Mouse (Mus musculus): ENCODE results near the gene 2210016F16Rik. TPM values are rescaled to one million over a fixed set of nuclear protein-coding genes. Genes with fewer than 3 reads are reported as not detected.

Gene 2210016F16Rik
- total and polyA plus RNA-seq, 3 experiments = 0.51 to 5.3 TPM; not detected in 1

GRCm38 (mm10) chr13:58387948-58388347, 2.9 kb upstream of the 2210016F16Rik start:
- no peak overlapping the region for H3K27ac ChIP-seq (ENCODE audit: insufficient read depth, low read depth)
- H3K9ac ChIP-seq (ENCODE audit: insufficient read depth, low read depth) = no peak overlapping the region
- TF ChIP-seq HCFC1 (IDR thresholded peaks at IDR 0.05; ENCODE audit: low read depth, low read length) (no peak), TCF12 (IDR thresholded peaks at IDR 0.05; ENCODE audit: low read depth, low read length) (0 out of 2 replicates have a peak, but pooled peaks have one; percentile 19), POLR2AphosphoS2 (IDR thresholded peaks at IDR 0.05; ENCODE audit: low read depth, low read length) (peak; percentile 87), MXI1 (IDR thresholded peaks at IDR 0.05; ENCODE audit: low read depth, low read length) (no peak), RAD21 (IDR thresholded peaks at IDR 0.05; ENCODE audit: low read depth, low read length) (peak; percentile 48), MYC (IDR thresholded peaks at IDR 0.05; ENCODE audit: low read depth, low read length) (0 out of 2 replicates have a peak, but pooled peaks have one; percentile 55), CHD2 (IDR thresholded peaks at IDR 0.05; ENCODE audit: low read length) (no peak), CHD1 (IDR thresholded peaks at IDR 0.05; ENCODE audit: low read depth, low read length) (no peak), KAT2A (IDR thresholded peaks at IDR 0.05; ENCODE audit: insufficient replicate concordance, low read length) (no peak), CTCF (conservative IDR thresholded peaks at IDR 0.05 in 1 of 2, IDR thresholded peaks at IDR 0.05 in 1 of 2; ENCODE audit: low read depth in 2 of 2, low read length in 2 of 2) (peak; percentile 56 to 71), SMC3 (IDR thresholded peaks at IDR 0.05; ENCODE audit: low read depth, low read length) (peak; percentile 73), USF1 (IDR thresholded peaks at IDR 0.05; ENCODE audit: low read depth, low read length) (no peak), USF2 (conservative IDR thresholded peaks at IDR 0.05; ENCODE audit: low read depth, low read length) (no peak)
- H3K27me3 ChIP-seq (replicated peaks) = no peaks in the 10 kb centered on the region
- dilution Hi-C loops (cut with MboI; ENCODE audit: extremely low pct_ligation_motif_present, extremely low pct_unique_long_range_greater_than_20kb, low sequenced_read_pairs) (no loop called here), in situ Hi-C loops (cut with MboI; ENCODE audit: low pct_ligation_motif_present, low pct_unique_long_range_greater_than_20kb, low sequenced_read_pairs) (loop anchor here (10.0 to 25.0 kb wide), 3 partner anchors 151 to 233 kb away; partner anchors contain the start of gene Idnk)
- peak; percentile 73 for DNase-seq (ENCODE audit: extremely low read depth)
- H3K4me3 ChIP-seq (replicated peaks in 1 of 3; ENCODE audit: low read depth in 2 of 3, low read length in 2 of 3, poor library complexity in 1 of 3) = no peak overlapping the region
- H3K79me2 ChIP-seq (replicated peaks; ENCODE audit: control insufficient read depth, extremely low read depth, insufficient read depth, poor library complexity, severe bottlenecking) = no peaks in the 10 kb centered on the region
- no peaks in the 10 kb centered on the region; a peak in 2 of 4 replicates for H3K4me1 ChIP-seq (ENCODE audit: control insufficient read depth in 1 of 2, insufficient read depth in 2 of 2)
- no peak overlapping the region for H3K4me2 ChIP-seq (ENCODE audit: insufficient read depth, low read depth, poor library complexity, severe bottlenecking)
- H3K9me3 ChIP-seq (replicated peaks; ENCODE audit: low read length) = no peaks in the 10 kb centered on the region
- peaks cover 13 to 43% of the 10 kb centered on the region in 2 experiments for H3K36me3 ChIP-seq (replicated peaks in 1 of 2; ENCODE audit: control insufficient read depth in 1 of 2, insufficient read depth in 1 of 2, low read length in 1 of 2)

DNA sequence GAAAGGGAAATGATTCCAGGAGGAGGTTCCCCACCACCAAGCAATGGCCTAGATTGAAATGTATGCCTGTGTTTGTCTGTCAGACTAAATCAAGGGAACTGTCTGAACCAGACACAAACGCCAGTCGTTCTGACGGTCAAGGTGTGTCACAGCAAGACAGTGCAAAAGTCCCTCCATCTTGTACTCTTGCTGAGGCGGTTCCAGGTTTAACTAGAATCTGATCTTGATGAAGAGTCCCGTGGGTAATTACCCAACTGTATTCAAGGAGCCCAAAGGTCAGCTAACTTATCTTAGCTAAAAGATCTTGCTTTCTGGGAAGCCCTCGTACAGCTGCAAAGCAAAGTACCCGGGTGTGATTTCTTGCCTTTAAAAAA, 509 bp upstream of the 2210016F16Rik start:
- Histone ChIP-seq H3K4me2 (ENCODE audit: insufficient read depth, low read depth, poor library complexity, severe bottlenecking) (no peak overlapping the region), H3K4me3 (replicated peaks in 1 of 3; ENCODE audit: low read depth in 2 of 3, low read length in 2 of 3, poor library complexity in 1 of 3) (no peak overlapping the region)

More for the DNA sequence above, 509 bp upstream of the 2210016F16Rik start:
- TF ChIP-seq MAFK (IDR thresholded peaks at IDR 0.05; ENCODE audit: insufficient replicate concordance, low read length) (no peak), POLR2AphosphoS2 (IDR thresholded peaks at IDR 0.05; ENCODE audit: low read depth, low read length) (no peak), IRF4 (IDR thresholded peaks at IDR 0.05; ENCODE audit: low read depth, low read length) (no peak), GABPA (IDR thresholded peaks at IDR 0.05; ENCODE audit: insufficient replicate concordance, low read depth, low read length) (no peak), RAD21 (IDR thresholded peaks at IDR 0.05; ENCODE audit: low read depth, low read length) (no peak), ZNF384 (IDR thresholded peaks at IDR 0.05; ENCODE audit: low read depth, low read length) (no peak), NELFE (IDR thresholded peaks at IDR 0.05; ENCODE audit: low read depth, low read length) (no peak), RCOR1 (conservative IDR thresholded peaks at IDR 0.05; ENCODE audit: low read depth, low read length) (no peak), PAX5 (IDR thresholded peaks at IDR 0.05; ENCODE audit: low read length) (no peak), USF2 (conservative IDR thresholded peaks at IDR 0.05; ENCODE audit: low read depth, low read length) (no peak), CTCF (conservative IDR thresholded peaks at IDR 0.05 in 1 of 2, IDR thresholded peaks at IDR 0.05 in 1 of 2; ENCODE audit: low read depth in 2 of 2, low read length in 2 of 2) (no peak)
- Histone ChIP-seq H3K4me1 (ENCODE audit: control insufficient read depth in 1 of 2, insufficient read depth in 2 of 2) (no peaks in the 10 kb centered on the region; a peak in 1 of 4 replicates), H3K9me3 (replicated peaks; ENCODE audit: low read length) (peaks cover 3% of the 10 kb centered on the region), H3K27me3 (replicated peaks) (no peaks in the 10 kb centered on the region), H3K79me2 (replicated peaks; ENCODE audit: control insufficient read depth, extremely low read depth, insufficient read depth, poor library complexity, severe bottlenecking) (no peaks in the 10 kb centered on the region), H3K27ac (ENCODE audit: insufficient read depth, low read depth) (no peak overlapping the region), H3K36me3 (replicated peaks in 1 of 2; ENCODE audit: control insufficient read depth in 1 of 2, insufficient read depth in 1 of 2, low read length in 1 of 2) (peaks cover 8 to 41% of the 10 kb centered on the region in 2 experiments), H3K9ac (ENCODE audit: insufficient read depth, low read depth) (no peak overlapping the region)
- no peak for DNase-seq (ENCODE audit: extremely low read depth)
- in situ Hi-C loops (cut with MboI; ENCODE audit: low pct_ligation_motif_present, low pct_unique_long_range_greater_than_20kb, low sequenced_read_pairs) = loop anchor here (10.0 to 25.0 kb wide), 3 partner anchors 148 to 231 kb away; partner anchors contain the start of gene Idnk
- dilution Hi-C loops (cut with MboI; ENCODE audit: extremely low pct_ligation_motif_present, extremely low pct_unique_long_range_greater_than_20kb, low sequenced_read_pairs) = no loop called here
